ENCODE assay signal across 19 mouse cellular contexts in the genomic region with DNA sequence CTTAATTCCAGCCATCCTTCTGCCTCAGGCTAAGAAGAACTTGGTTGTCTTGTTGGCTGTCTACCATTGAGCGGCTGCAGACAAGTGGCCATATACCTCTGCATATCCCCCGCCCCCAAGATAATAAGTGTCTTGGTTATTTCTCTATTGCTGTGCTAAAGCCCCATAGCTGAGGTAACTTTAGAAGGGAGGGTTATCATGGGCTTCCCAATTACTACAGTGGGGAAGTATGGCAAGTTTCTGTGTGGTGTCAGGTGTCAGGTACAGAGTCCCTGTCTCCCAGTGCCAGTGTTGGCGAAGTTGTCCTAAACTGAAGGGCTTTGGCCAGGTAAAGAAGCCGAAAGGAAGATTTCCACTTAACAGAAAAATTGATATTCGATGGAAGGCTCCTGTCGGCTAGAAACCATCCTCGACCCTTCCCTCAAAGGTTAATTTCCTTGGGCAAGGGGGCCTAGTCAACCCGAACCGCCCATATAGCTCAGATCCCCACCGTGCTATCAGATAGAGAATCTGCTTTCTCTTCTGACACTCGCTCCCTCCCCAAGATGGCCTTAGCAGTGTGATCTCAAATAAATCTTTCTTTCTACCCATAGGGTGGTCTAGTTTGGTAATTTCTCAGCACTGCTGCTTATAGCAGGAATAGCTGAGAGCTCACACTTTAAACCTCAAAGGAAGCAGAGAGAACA.
"Had no signal": no experiment of that assay in that cellular context is flagged by ENCODE, and none has a peak within 500 bp of the region (broad histone marks: within the 10 kb centered on the region; RNA-seq: fewer than 3 reads in every experiment).

No protein-coding gene starts in this region.

- H3K4me2 ChIP-seq: lung, embryonic 14.5 days; midbrain, embryonic 12.5 days; neural tube, embryonic 13.5 days; neural tube, embryonic 15.5 days had no signal

- H3K9me3 ChIP-seq: midbrain, embryonic 10.5 days; midbrain, embryonic 12.5 days; neural tube, embryonic 13.5 days; neural tube, embryonic 15.5 days had no signal

- H3K27me3 ChIP-seq: midbrain, embryonic 12.5 days; neural tube, embryonic 13.5 days; neural tube, embryonic 15.5 days had no signal

- ATAC-seq: midbrain, embryonic 16.5 days had no signal

- H3K27ac ChIP-seq: midbrain, embryonic 10.5 days; midbrain, embryonic 12.5 days; neural tube, embryonic 13.5 days; neural tube, embryonic 15.5 days had no signal

- H3K9ac ChIP-seq: lung, embryonic 14.5 days; midbrain, embryonic 12.5 days; neural tube, embryonic 13.5 days; neural tube, embryonic 15.5 days had no signal

- H3K4me3 ChIP-seq: midbrain, embryonic 10.5 days; midbrain, embryonic 12.5 days; myocyte; neural tube, embryonic 13.5 days; neural tube, embryonic 15.5 days had no signal

- H3K36me3 ChIP-seq: midbrain, embryonic 10.5 days; midbrain, embryonic 12.5 days; neural tube, embryonic 13.5 days; neural tube, embryonic 15.5 days had no signal

- H3K4me1 ChIP-seq: midbrain, embryonic 10.5 days; midbrain, embryonic 12.5 days; neural tube, embryonic 13.5 days; neural tube, embryonic 15.5 days had no signal

- DNase-seq: lung, adult 18-20 months; lung, embryonic 14.5 days; lung, postnatal 14 days; lung, postnatal 36 days; midbrain, embryonic 14.5 days; retina, postnatal 1 day; right cerebral cortex, adult 18-20 months; right cerebral cortex, postnatal 25 days; right cerebral cortex, postnatal 4 days; spleen, adult 18-20 months; thymus, adult 18-20 months; thymus, postnatal 14 days; thymus, postnatal 36 days had no signal
